In genomic region chr1:168356970-168357441, GRCm38 (mm10) we compare ENCODE assay signal across 8 mouse cellular contexts.
DNase-seq lines count a peak whose midpoint lies in the region; ATAC-seq and TF ChIP-seq lines count a peak whose summit lies in the region.

No protein-coding gene starts in this region.

- peak overlapping the region; percentile 4; the same call in 1 of the 2 replicates for H3K4me2 ChIP-seq in heart, embryonic 16.5 days (ENCODE audit: low read depth, low read length)
- peak overlapping the region; percentile 57 for H3K4me2 ChIP-seq in forebrain, embryonic 14.5 days (ENCODE audit: low read length)
- H3K4me2 ChIP-seq in midbrain, embryonic 16.5 days (ENCODE audit: low read length), result peak overlapping the region; percentile 50

- H3K27ac ChIP-seq in heart, embryonic 16.5 days (ENCODE audit: low read length), result no peak overlapping the region
- H3K27ac ChIP-seq in heart, adult 2 months, result no peak overlapping the region
- H3K27ac ChIP-seq in forebrain, embryonic 14.5 days (ENCODE audit: low read depth, low read length), result peak overlapping the region; percentile 90
- peak overlapping the region; percentile 79 for H3K27ac ChIP-seq in midbrain, embryonic 16.5 days (ENCODE audit: low read length)

- ATAC-seq in heart, embryonic 16.5 days (replicated peaks; ENCODE audit: extremely low read depth, insufficient read depth, low FRiP score), result peak; percentile 68
- ATAC-seq in forebrain, embryonic 14.5 days, result peak; percentile 70
- peak; percentile 46 for ATAC-seq in midbrain, embryonic 16.5 days
- ATAC-seq in inflammation-experienced regulatory T-cells, adult 6 months, result no peak

- TF ChIP-seq EP300 in heart, adult 2 months (IDR thresholded peaks at IDR 0.05; ENCODE audit: insufficient read depth, low read depth, low read length), result no peak

- H3K4me3 ChIP-seq in heart, embryonic 16.5 days (ENCODE audit: low read length), result no peak overlapping the region
- H3K4me3 ChIP-seq in heart, adult 2 months, result no peak overlapping the region
- peak overlapping the region; percentile 18 for H3K4me3 ChIP-seq in forebrain, embryonic 14.5 days (ENCODE audit: low read depth, low read length)
- peak overlapping the region; percentile 26 for H3K4me3 ChIP-seq in midbrain, embryonic 16.5 days (ENCODE audit: low read depth, low read length)

- WGBS in heart, embryonic 16.5 days, result 25% methylated on average over 14 of the region's 14 CpGs
- 57% methylated on average over 14 of the region's 14 CpGs for WGBS in heart, adult 2 months
- WGBS in forebrain, embryonic 14.5 days, result under 1% methylated on average over 14 of the region's 14 CpGs
- 2% methylated on average over 14 of the region's 14 CpGs for WGBS in midbrain, embryonic 16.5 days

- H3K79me2 ChIP-seq in heart, adult 2 months (replicated peaks; ENCODE audit: control insufficient read depth, insufficient read depth, low read length), result 0 out of 2 replicates have a peak, but pooled peaks cover 3% of the 10 kb centered on the region

- peaks cover 4% of the 10 kb centered on the region; the same call in 1 of the 2 replicates for H3K36me3 ChIP-seq in heart, embryonic 16.5 days (ENCODE audit: control insufficient read depth, insufficient read depth)
- H3K36me3 ChIP-seq in heart, adult 2 months (ENCODE audit: control insufficient read depth, insufficient read depth, low read length), result no peaks in the 10 kb centered on the region
- no peaks in the 10 kb centered on the region for H3K36me3 ChIP-seq in forebrain, embryonic 14.5 days (ENCODE audit: control insufficient read depth, insufficient read depth, low read length)
- no peaks in the 10 kb centered on the region for H3K36me3 ChIP-seq in midbrain, embryonic 16.5 days (ENCODE audit: control insufficient read depth, insufficient read depth, low read length)

- intact Hi-C loops in heart, adult 2 months (cut with DNase I), result no loop called here

- peaks cover 30% of the 10 kb centered on the region for H3K4me1 ChIP-seq in heart, embryonic 16.5 days (ENCODE audit: control insufficient read depth, insufficient read depth, low read length)
- peaks cover 1% of the 10 kb centered on the region; the same call in 1 of the 2 replicates for H3K4me1 ChIP-seq in heart, adult 2 months (ENCODE audit: control insufficient read depth, insufficient read depth, low read length)
- H3K4me1 ChIP-seq in forebrain, embryonic 14.5 days (ENCODE audit: control insufficient read depth, insufficient read depth, low read length), result peaks cover 69% of the 10 kb centered on the region
- peaks cover 73% of the 10 kb centered on the region for H3K4me1 ChIP-seq in midbrain, embryonic 16.5 days (ENCODE audit: control insufficient read depth, insufficient read depth, low read length)

- no peaks in the 10 kb centered on the region for H3K9me3 ChIP-seq in heart, embryonic 16.5 days (replicated peaks; ENCODE audit: control insufficient read depth, low read length)
- H3K9me3 ChIP-seq in forebrain, embryonic 14.5 days (replicated peaks; ENCODE audit: control insufficient read depth, low read length), result no peaks in the 10 kb centered on the region
- no peaks in the 10 kb centered on the region for H3K9me3 ChIP-seq in midbrain, embryonic 16.5 days (replicated peaks; ENCODE audit: control insufficient read depth, low read length, poor library complexity, severe bottlenecking)

- H3K27me3 ChIP-seq in heart, embryonic 16.5 days (ENCODE audit: control insufficient read depth, insufficient read depth, low read length), result no peaks in the 10 kb centered on the region
- no peaks in the 10 kb centered on the region for H3K27me3 ChIP-seq in heart, adult 2 months (ENCODE audit: control insufficient read depth, insufficient read depth, low read length)
- no peaks in the 10 kb centered on the region for H3K27me3 ChIP-seq in forebrain, embryonic 14.5 days (replicated peaks; ENCODE audit: control insufficient read depth, insufficient read depth, low read length)
- H3K27me3 ChIP-seq in midbrain, embryonic 16.5 days (ENCODE audit: control insufficient read depth, insufficient read depth, low read depth, low read length), result no peaks in the 10 kb centered on the region

- no peak overlapping the region for H3K9ac ChIP-seq in heart, embryonic 16.5 days (ENCODE audit: low read length)
- no peak overlapping the region for H3K9ac ChIP-seq in heart, adult 2 months (ENCODE audit: low read depth, low read length)
- peak overlapping the region; percentile 26; the same call in 1 of the 2 replicates for H3K9ac ChIP-seq in forebrain, embryonic 14.5 days (ENCODE audit: low read length)
- peak overlapping the region; percentile 44 for H3K9ac ChIP-seq in midbrain, embryonic 16.5 days (ENCODE audit: low read depth, low read length)

- TF ChIP-seq CTCF in heart, adult 2 months (IDR thresholded peaks at IDR 0.05), result no peak

- no peak for TF ChIP-seq POLR2A in heart, adult 2 months (IDR thresholded peaks at IDR 0.05; ENCODE audit: insufficient read depth, low read depth, low read length)

- DNase-seq in heart, adult 2 months, result no peak
- peak; percentile 85 for DNase-seq in forebrain, embryonic 14.5 days (ENCODE audit: low spot score)
- peak; percentile 70 to 78 for DNase-seq in kidney, postnatal 25 days
- no peak for DNase-seq in frontal cortex, adult 2 months (ENCODE audit: extremely low spot score in 1 of 2, low spot score in 1 of 2)
- DNase-seq in c-Kit-positive CD71-positive TER-119-positive erythroid progenitor cells, embryonic 14.5 days (ENCODE audit: low spot score), result no peak

Comparison
In these comparisons a context has a peak if more than half of its experiments do, and no peak if none do; other contexts are left out.
1. H3K27ac ChIP-seq: peak in forebrain, embryonic 14.5 days (single experiment) and midbrain, embryonic 16.5 days (single experiment); none in heart, embryonic 16.5 days (single experiment) and heart, adult 2 months (single experiment).
2. H3K4me2 ChIP-seq: peak in every context shown above with its lines; median percentile 57 in forebrain, embryonic 14.5 days; 50 in midbrain, embryonic 16.5 days; 4 in heart, embryonic 16.5 days.
3. H3K4me3 ChIP-seq: peak in forebrain, embryonic 14.5 days (single experiment) and midbrain, embryonic 16.5 days (single experiment); none in heart, embryonic 16.5 days (single experiment) and heart, adult 2 months (single experiment).
4. H3K9ac ChIP-seq: peak in forebrain, embryonic 14.5 days (single experiment) and midbrain, embryonic 16.5 days (single experiment); none in heart, embryonic 16.5 days (single experiment) and heart, adult 2 months (single experiment).
5. DNase-seq: peak in forebrain, embryonic 14.5 days (single experiment) and kidney, postnatal 25 days (2 of 2); none in heart, adult 2 months (0 of 2), frontal cortex, adult 2 months (0 of 2) and c-Kit-positive CD71-positive TER-119-positive erythroid progenitor cells, embryonic 14.5 days (single experiment).